Mouse (Mus musculus): ENCODE measurements around the gene Nrd1.

DNA sequence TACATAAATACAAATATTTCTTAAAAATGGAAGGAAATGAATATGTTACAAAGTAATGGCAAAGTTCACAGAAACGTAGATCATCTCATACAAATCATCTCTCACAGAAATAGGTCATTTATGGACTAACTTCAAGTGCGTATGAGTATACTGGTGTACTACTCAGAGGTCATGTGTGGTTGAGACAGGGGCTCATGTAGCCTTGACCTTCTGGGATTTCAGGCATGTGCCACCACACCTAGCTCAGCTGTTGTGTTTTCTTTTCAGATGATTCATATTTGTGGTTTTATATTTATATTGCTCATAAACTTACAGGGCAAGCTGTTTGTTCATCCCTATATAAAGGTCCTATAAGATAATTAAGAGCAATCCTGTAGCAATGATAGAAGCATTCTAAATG lies 29.8 kb downstream of the Nrd1 start:
- TF ChIP-seq POLR2A (IDR thresholded peaks at IDR 0.05; ENCODE audit: borderline replicate concordance, extremely low read depth, low read depth, low read length) = no peak
- TF ChIP-seq CTCF (IDR thresholded peaks at IDR 0.05; ENCODE audit: insufficient read depth, low read length) = no peak

Data from lung, adult 2 months (tissue).